Mouse (Mus musculus): ENCODE measurements at regions not wholly inside any gene's neighbourhood (a gene's known extent, or its start where the extent isn't known, plus 50 kb on each side); places are given as distances from the start of the nearest gene placed in this dataset.

DNA sequence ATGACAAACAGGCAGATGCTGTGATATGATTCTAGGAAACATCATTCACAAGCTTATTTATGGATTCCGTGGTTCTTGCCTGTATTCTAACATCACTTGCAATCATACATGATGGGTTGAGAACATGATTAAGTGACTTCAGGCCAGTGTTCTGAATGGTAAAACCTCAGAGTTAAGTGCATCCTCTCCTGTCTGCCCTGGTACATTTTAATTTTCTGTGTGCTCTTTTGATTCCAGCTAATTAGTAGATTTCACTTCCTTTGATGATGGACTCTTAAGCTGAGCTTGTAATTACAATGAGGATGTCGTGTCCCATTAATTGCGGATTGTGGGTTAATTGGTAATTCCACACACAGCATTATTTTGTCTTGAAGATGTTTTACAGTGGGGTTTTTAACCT lies 618.6 kb upstream of the Adarb2 start:
- WGBS, result 29% methylated on average over 3 of the region's 3 CpGs
- no peak overlapping the region for H3K4me2 ChIP-seq (ENCODE audit: low read length)
- H3K4me3 ChIP-seq (ENCODE audit: low read depth, low read length), result no peak overlapping the region
- no peaks in the 10 kb centered on the region for H3K27me3 ChIP-seq (replicated peaks; ENCODE audit: control insufficient read depth, insufficient read depth, low read length)
- no peaks in the 10 kb centered on the region for H3K9me3 ChIP-seq (replicated peaks; ENCODE audit: control insufficient read depth, low read length)
- no peaks in the 10 kb centered on the region for H3K36me3 ChIP-seq (ENCODE audit: control insufficient read depth, insufficient read depth, low read length)
- peak; percentile 26 for DNase-seq (ENCODE audit: low spot score)
- no peak overlapping the region for H3K9ac ChIP-seq (ENCODE audit: low read length)
- no peaks in the 10 kb centered on the region for H3K4me1 ChIP-seq (ENCODE audit: control insufficient read depth, insufficient read depth, low read length)
- peak; percentile 34; the same call in 1 of the 2 replicates for ATAC-seq
- no peak overlapping the region for H3K27ac ChIP-seq (ENCODE audit: low read depth, low read length)

All from forebrain, embryonic 14.5 days (tissue).